Mouse (Mus musculus) bone marrow macrophage, adult 2 months (primary cell): ENCODE results near the gene C330007P06Rik.

Experiments used
- CTCF ChIP-seq: IDR thresholded peaks from 2 replicates; pipeline ENCODE4 v1.5.1; 2012; ENCODE audit warnings: low read depth, mild to moderate bottlenecking, low read length, moderate library complexity
- POLR2A ChIP-seq: IDR thresholded peaks from 2 replicates; pipeline ENCODE4 v1.6.1; 2012; ENCODE audit warnings: mild to moderate bottlenecking, low read depth, low read length, borderline replicate concordance

- no peak for TF ChIP-seq CTCF
- TF ChIP-seq POLR2A = no peak
Measured at GRCm38 (mm10) chrX:36795424-36796162, 78.3 kb downstream of the C330007P06Rik start, which contains the start of gene Slc25a5.
